Mouse (Mus musculus): ENCODE data around the gene Per2.

Gene Per2

DNA sequence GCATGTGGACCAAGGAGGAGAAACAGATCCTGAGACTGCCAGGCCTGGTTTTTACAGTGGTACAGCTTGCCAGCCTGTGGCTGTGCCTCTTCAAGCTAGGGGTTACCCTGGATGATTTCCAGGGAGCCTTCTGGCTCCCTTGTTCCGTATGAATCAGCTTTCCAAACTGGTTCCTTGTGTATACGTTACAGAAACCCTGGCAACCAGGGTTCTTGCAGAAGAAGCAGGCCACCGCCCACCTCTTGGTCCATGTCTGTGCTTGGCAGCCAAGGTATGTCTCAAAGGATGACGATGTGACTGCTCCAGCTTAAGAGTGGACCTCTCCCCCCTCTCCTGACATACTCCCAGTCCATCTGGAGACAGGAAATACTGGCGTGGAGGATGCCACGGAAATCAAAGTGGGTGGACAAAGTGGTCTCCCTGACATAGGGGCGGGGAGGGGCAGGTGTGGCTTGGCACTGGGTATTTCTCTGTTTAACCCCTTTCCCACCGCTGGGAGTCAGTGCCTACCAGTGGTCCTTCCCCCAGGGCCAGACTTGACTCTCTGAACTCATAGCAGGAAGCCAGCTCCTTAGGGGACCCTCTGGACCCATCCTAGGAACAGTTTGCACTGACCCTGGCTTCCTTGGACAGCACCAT is 782 bp downstream of the Per2 start:
- peak; percentile 99 for DNase-seq (ENCODE audit: low read depth)

DNA sequence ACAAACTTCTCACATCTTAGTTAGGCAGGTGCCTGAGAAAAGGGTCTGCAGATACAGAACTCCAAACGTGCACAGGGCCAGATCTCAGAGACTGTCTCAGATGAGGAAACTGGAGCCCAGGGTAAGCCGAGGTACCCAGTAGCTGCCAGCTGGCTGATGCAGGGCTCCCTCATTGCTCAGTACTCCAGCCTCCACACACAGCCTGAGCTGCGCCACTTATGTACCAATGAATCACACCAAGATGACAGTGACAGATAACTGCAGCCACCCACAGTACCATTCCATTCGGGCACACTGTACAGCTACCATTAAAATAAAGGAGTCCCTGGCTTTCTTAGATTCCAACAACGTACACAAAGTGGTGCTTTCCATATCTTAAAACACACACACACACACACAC is 1.4 kb downstream of the Per2 start:
- peak; percentile 70 for DNase-seq (ENCODE audit: low read depth)

- DNase-seq (ENCODE audit: low read depth), result no peak
These were observed 2.0 kb downstream of the Per2 start for GRCm38 (mm10) chr1:91457116-91457515.

- DNase-seq (ENCODE audit: low read depth), result peak; percentile 84
These were observed 2.8 kb downstream of the Per2 start for GRCm38 (mm10) chr1:91456301-91456801.

- peak; percentile 66 for DNase-seq (ENCODE audit: low read depth)
These were observed 3.4 kb downstream of the Per2 start for GRCm38 (mm10) chr1:91455661-91456161.

DNA sequence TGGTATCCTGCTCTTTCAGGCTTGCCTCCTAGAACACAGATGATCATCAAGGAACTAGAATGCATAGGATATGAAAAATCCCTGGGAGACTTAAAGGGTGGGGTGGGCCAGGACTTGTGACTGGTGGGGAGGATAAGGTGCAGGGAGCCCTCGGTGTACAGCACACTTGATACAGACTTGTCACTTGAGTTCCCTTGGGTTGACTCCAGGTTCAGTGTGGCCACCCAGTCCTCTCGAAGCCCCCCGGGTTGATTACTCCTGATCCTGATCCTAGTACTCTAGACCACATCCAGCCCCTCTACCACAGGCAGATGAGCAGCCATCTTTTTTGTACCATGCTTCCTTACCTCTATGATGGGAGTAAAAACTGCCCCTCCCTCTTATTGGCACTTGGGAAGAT is 4.2 kb downstream of the Per2 start:
- no peak for DNase-seq (ENCODE audit: low read depth)

GRCm38 (mm10) chr1:91454366-91454765 is 4.8 kb downstream of the Per2 start:
- DNase-seq (ENCODE audit: low read depth), result no peak

- no peak for DNase-seq (ENCODE audit: low read depth)
These were observed 5.2 kb downstream of the Per2 start for GRCm38 (mm10) chr1:91453932-91454331.

- DNase-seq (ENCODE audit: low read depth), result no peak
These were observed 7.5 kb downstream of the Per2 start for GRCm38 (mm10) chr1:91451547-91452084.

DNA sequence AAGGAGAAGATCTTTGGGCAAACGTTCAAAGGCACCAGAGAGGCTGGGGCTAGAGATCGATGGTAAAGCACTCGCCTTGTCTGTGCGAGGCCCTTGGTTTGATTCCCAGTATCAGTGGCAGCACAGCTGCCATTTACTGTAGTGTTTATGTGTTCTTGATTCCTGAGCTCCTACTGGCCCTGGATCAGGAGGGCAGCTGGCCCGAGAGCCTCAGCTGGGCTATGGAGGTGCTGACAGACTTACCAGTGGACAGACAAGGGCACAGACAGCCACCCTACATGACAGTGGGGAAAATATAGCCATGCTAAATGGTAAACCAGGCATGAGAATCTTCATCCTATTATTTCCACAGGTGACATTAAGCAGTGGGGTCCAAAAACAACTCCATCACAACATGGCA is 8.3 kb downstream of the Per2 start:
- DNase-seq (ENCODE audit: low read depth), result no peak

DNA sequence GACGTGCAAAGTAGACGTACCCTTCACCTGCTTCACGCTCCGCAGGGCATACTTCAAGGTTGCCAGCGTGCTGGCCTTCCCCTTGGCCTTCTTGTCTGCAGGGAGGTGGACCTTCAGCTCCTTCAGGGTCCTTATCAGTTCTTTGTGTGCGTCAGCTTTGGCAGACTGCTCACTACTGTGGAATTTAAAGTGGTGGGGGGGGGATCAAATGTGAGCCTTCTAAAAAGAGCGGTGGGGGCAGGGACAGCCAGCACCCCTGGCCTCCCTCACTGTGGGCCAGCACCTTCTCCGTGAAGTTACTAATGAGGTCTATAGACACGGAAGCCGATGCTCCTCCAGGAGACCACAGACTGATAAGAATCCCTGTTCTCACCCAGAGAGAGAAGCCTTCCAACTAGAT is 10.4 kb downstream of the Per2 start:
- DNase-seq (ENCODE audit: low read depth), result no peak

- no peak for DNase-seq (ENCODE audit: low read depth)
These were observed 12.6 kb downstream of the Per2 start for GRCm38 (mm10) chr1:91446511-91446910.

DNA sequence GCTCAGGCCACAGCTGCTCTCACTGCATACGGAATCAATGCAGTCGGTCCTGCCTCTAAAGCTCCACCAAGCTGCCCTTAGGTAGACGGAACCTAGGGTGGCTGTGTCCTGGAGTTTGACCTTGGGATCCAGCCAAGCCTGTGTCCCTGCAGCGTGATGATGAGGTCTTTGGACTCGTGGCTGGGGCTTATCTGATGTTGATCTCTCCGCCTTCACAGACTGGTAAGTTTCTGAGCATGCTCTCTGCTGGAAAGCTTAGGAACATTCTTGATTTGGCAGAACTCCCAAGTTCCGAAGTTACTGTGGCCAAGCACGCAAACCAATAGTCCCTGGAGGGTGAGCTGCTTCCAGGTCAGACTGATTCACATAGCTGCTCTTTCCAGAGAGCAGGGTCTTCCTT is 13.1 kb downstream of the Per2 start:
- DNase-seq (ENCODE audit: low read depth), result peak; percentile 95

- peak; percentile 86 for DNase-seq (ENCODE audit: low read depth)
These were observed 14.0 kb downstream of the Per2 start for GRCm38 (mm10) chr1:91444841-91445830.

DNA sequence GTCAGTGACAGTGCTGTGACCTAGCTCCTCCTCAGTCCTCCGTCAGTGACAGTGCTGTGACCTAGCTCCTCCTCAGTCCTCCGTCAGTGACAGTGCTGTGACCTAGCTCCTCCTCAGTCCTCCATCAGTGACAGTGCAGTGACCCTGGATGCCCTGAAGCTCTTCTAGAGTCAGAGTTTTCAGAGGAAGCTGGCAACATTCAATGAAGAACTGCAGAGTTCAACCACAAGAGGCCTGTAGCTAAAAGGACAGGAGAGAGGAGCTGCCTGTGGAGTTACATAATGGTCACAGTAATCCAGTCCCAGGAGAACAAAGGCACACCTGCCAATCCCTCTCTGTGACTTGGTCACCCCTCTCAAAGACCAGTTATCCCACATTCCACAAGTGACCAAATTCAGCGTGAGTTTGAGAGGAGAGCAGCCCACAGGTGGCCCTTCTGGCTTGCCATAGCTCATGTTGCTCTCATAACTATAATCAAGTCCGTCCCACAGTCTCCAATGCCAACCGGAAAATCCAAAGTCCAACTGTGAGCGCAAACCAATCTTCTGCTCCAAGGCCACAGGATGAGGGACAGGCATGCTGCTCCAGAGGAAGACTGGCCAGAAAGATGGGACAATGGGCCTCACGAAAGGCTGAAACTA is 16.7 kb downstream of the Per2 start:
- DNase-seq (ENCODE audit: low read depth), result no peak

DNA sequence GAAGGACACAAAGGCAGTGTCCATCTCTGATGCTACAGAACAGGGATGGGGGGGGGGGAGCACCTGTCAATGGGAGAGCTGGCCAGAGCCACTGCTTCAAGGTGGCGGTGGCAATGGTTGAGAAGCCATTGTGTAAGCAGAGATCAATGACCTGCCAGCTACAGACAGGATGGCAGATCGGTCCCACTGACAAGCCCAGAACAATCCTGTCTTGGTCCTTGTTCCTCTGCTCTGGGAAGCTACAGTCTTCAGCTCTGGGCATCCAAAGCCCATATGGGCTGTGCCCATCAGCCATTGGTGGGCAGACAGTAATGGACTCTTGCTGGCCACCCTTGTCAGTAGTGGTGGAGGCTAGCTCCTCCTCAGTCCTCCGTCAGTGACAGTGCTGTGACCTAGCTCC is 17.3 kb downstream of the Per2 start:
- no peak for DNase-seq (ENCODE audit: low read depth)

- no peak for DNase-seq (ENCODE audit: low read depth)
These were observed 19.3 kb downstream of the Per2 start for GRCm38 (mm10) chr1:91439776-91440175.

DNA sequence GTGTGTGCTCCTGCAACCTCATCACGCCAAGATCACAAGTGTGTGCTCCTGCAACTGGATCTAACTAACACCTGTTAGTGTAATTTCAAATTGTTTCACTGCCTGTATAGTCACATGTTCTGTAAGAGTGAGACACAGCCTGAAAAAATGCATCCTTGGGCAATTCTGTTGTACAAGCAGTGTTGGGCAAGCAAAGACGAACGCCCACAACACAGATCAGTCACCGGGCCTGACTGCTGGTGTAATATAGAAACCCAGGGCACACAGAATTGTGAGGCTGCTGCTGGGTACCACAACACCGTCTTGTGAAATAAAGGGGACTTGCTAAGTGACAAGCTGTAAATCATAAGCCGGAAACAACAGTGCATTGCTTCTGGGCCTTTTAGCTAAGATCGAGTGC is 21.6 kb downstream of the Per2 start:
- DNase-seq (ENCODE audit: low read depth), result peak; percentile 76

DNA sequence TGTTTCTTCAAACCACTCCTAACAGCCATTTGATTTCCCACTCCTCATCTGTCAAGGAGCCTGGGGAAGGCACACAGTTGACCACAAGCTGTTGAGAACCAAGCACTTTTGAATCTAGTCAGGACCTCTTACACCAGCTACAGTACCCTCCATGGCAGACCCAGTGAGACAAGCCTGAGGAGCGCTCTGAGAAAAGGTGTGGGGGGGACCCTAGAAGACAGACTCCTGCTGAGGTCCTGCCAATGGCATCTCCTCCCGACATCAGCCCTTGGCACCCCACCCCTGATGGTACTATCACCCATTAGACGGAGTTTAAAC is 22.1 kb downstream of the Per2 start:
- no peak for DNase-seq (ENCODE audit: low read depth)

- DNase-seq (ENCODE audit: low read depth), result peak; percentile 93
These were observed 22.6 kb downstream of the Per2 start for GRCm38 (mm10) chr1:91436380-91437082.

DNA sequence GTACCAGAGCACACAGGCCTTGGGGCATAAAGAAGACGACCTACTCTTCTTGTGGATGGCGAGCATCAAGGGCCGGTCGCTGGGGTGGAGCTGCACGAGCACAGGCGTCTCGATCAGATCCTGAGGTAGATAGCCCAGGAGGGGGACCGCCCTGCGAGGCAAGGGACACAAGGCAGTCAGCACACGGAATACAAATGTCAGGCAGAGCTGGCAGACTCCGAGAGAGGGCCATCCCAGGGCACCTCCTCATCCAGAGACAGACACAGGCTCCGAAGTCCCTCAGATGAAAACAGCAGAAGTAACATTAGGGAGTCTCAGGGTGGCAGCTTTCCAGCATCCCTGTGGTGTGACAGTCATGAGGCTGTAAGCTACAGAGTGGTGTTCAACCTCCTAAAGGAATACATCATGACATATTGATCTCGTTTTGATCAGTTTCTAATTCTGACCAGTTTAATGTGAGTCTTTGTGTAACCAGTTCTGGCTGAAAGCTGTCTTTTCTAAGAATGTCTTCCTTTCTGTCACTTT is 23.5 kb downstream of the Per2 start:
- DNase-seq (ENCODE audit: low read depth), result no peak
